Mouse (Mus musculus) liver, embryonic 11.5 days (tissue): ENCODE measurements around the gene G3bp2. TPM values are rescaled to one million over a fixed set of nuclear protein-coding genes. Genes with fewer than 3 reads are reported as not detected.
A peak's percentile ranks its signal among the peaks of the same experiment; 100 is the strongest.

Experiments
- ATAC-seq: fragments of 200-750 bp; cut with Nextera tagmentation; replicated peaks from 2 replicates; pipeline ENCODE4 v1.8.0; 2017; ENCODE audit warnings: moderate number of reproducible peaks, mild to moderate bottlenecking, moderate TSS enrichment, moderate library complexity; ENCODE audit not compliant: low FRiP score
- DNase-seq: peaks from one replicate; pipeline ENCODE4 v3.0.0-alpha.2; 2017; ENCODE audit warnings: low spot score
- H3K27ac ChIP-seq: fragments of 300-500 bp; sonication (generic); 2 replicates; pipeline ENCODE4 v1.5.1; 2014; ENCODE audit warnings: mild to moderate bottlenecking, low read depth, low read length, control low read depth
- H3K27me3 ChIP-seq: fragments of 300-500 bp; sonication (generic); replicated peaks from 2 replicates; pipeline ENCODE4 v1.6.1; 2014; ENCODE audit warnings: low read length, mixed read lengths; ENCODE audit not compliant: control insufficient read depth, insufficient read depth
- H3K36me3 ChIP-seq: fragments of 300-500 bp; sonication (generic); 2 replicates; pipeline ENCODE4 v1.6.1; 2014; ENCODE audit warnings: mild to moderate bottlenecking, low read length, moderate library complexity, mixed read lengths; ENCODE audit not compliant: control insufficient read depth, insufficient read depth
- H3K4me1 ChIP-seq: fragments of 300-500 bp; sonication (generic); replicated peaks from 2 replicates; pipeline ENCODE4 v1.6.1; 2014; ENCODE audit warnings: low read length, mixed read lengths; ENCODE audit not compliant: control insufficient read depth, insufficient read depth
- H3K4me2 ChIP-seq: fragments of 300-500 bp; sonication (generic); 2 replicates; pipeline ENCODE4 v1.6.1; 2014; ENCODE audit warnings: mild to moderate bottlenecking, control low read depth, moderate library complexity
- H3K4me3 ChIP-seq: fragments of 300-500 bp; sonication (generic); 2 replicates; pipeline ENCODE4 v1.5.1; 2014; ENCODE audit warnings: low read depth, low read length, control low read depth
- H3K9ac ChIP-seq: fragments of 300-500 bp; sonication (generic); 2 replicates; pipeline ENCODE4 v1.6.1; 2014; ENCODE audit warnings: low read depth, low read length, control low read depth
- H3K9me3 ChIP-seq: fragments of 300-500 bp; sonication (generic); 2 replicates; pipeline ENCODE4 v1.6.1; 2016; ENCODE audit warnings: low read length, inconsistent platforms, mixed read lengths; ENCODE audit not compliant: control insufficient read depth
- WGBS: fragments of 180-500 bp; shearing (Covaris S2); extraction: QIAGEN DNeasy Blood & Tissue Kit; methylation state at CpG from one replicate; pipeline ENCODE4 v1.1.7; 2014; 5-methylcytosine and 5-hydroxymethylcytosine counted together
- polyA plus RNA-seq: library from polyadenylated mRNA; unstranded; fragments of >200 nt; fragmentation: Nextera tagmentation; extraction: Ambion mirVana; gene quantifications from 2 replicates; pipeline ENCODE4 v1.2.1, GENCODE M21; 2014

The G3bp2 gene
- polyA plus RNA-seq, 1 experiment from 2014 or later: 127 TPM

DNA sequence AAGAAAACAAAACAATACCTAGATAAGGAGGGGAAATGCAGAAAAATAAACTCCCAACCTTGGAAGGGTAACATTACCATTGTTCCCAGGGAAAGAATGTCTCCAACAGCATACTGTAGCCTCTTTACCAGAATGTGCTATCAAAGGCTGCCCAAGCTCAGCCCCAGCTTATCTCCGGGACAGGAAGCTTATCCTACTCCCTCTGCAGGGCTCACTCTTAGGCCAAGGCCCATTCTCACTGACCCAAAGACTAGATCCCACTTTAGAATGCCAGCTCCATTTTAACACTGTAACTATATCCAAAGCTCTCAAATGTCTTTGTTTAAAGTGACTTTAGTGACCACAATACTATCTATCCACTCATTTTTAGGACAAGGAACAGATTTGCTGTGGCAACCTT, 4.2 kb downstream of the G3bp2 start:
- no peak overlapping the region for H3K9ac ChIP-seq
- WGBS: 17% methylated on average over 1 of the region's 1 CpGs
- H3K27ac ChIP-seq: peak overlapping the region; percentile 38; the same call in 1 of the 2 replicates
- DNase-seq: no peak
- no peak overlapping the region for H3K4me3 ChIP-seq
- no peaks in the 10 kb centered on the region; the same call in 1 of the 2 replicates for H3K36me3 ChIP-seq
- no peaks in the 10 kb centered on the region for H3K27me3 ChIP-seq
- peak overlapping the region; percentile 39 for H3K4me2 ChIP-seq
- H3K9me3 ChIP-seq: no peaks in the 10 kb centered on the region
- no peak for ATAC-seq
- H3K4me1 ChIP-seq: peaks cover 35% of the 10 kb centered on the region

DNA sequence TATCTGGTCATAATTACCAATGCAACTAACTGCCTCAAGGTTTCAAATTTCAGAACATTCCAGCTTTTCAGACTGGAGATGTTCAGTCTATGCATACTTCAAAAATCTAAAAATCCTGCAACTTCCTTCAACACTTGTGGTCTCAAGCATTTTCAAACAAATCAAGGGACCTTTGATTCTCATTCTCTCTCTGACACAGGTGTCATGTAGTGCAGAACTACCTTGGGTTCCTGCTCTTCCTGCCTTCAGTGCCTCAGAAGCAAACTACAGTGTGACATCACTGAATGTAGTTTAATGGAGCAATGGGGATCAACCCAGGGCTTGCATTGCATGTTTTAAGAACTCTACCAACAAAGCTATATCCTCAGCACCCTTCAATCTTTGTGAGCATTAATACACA, 4.8 kb downstream of the G3bp2 start:
- Histone ChIP-seq H3K9me3 (no peaks in the 10 kb centered on the region), H3K9ac (no peak overlapping the region), H3K36me3 (no peaks in the 10 kb centered on the region; the same call in 1 of the 2 replicates), H3K4me3 (no peak overlapping the region), H3K4me1 (peaks cover 40% of the 10 kb centered on the region), H3K27me3 (no peaks in the 10 kb centered on the region), H3K27ac (peak overlapping the region; percentile 38; the same call in 1 of the 2 replicates), H3K4me2 (peak overlapping the region; percentile 39)
- no peak for ATAC-seq
- DNase-seq: no peak

DNA sequence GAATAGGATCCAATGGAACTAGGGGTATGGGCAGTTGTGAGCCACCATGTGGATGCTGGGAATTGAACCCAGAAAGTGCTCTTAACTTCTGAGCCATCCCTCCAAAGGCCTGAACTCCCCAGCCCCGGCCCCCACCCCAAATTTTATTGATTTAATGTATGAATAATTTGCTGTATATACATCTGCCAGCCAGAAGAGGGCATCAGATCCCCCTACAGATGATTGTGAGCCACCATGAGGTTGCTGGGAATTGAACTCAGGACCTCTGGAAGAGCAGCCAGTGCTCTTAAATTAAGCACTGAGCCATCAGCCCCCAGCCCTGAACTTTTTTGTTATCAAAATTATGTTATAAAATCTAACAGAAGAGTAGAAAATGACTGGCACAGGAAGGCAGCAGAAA, 7.2 kb downstream of the G3bp2 start:
- no peak overlapping the region for H3K27ac ChIP-seq
- WGBS: 81% methylated on average over 1 of the region's 1 CpGs
- H3K9me3 ChIP-seq: no peaks in the 10 kb centered on the region
- no peak for ATAC-seq
- H3K4me1 ChIP-seq: peaks cover 32% of the 10 kb centered on the region
- no peak overlapping the region for H3K4me3 ChIP-seq
- H3K27me3 ChIP-seq: no peaks in the 10 kb centered on the region
- no peak overlapping the region for H3K4me2 ChIP-seq
- H3K36me3 ChIP-seq: no peaks in the 10 kb centered on the region; the same call in 1 of the 2 replicates
- H3K9ac ChIP-seq: no peak overlapping the region
- DNase-seq: no peak

DNA sequence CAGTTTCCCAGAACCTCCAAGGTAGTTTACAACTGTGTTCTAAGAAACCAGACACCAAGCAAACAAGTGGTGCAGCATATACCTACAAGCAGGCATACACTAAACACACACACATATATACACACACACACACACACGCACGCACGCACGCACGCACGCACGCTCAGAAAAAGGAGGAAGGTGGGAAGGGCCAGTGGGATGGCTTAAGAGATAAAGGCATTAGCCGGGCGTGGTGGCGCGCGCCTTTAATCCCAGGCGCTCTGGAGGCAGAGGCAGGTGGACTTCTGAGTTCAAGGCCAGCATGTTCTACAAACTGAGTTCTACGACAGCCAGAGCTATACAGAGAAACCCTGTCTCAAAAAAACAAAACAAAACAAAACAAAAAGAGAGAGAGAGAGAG, 9.5 kb downstream of the G3bp2 start:
- H3K27ac ChIP-seq: no peak overlapping the region
- DNase-seq (no peak), ATAC-seq (peak; percentile 70)
- peaks cover 15% of the 10 kb centered on the region for H3K4me1 ChIP-seq
- H3K9me3 ChIP-seq: no peaks in the 10 kb centered on the region
- H3K9ac ChIP-seq: no peak overlapping the region
- H3K27me3 ChIP-seq: no peaks in the 10 kb centered on the region
- no peaks in the 10 kb centered on the region; the same call in 1 of the 2 replicates for H3K36me3 ChIP-seq
- 64% methylated on average over 14 of the region's 14 CpGs for WGBS
- H3K4me2 ChIP-seq: no peak overlapping the region
- H3K4me3 ChIP-seq: no peak overlapping the region

DNA sequence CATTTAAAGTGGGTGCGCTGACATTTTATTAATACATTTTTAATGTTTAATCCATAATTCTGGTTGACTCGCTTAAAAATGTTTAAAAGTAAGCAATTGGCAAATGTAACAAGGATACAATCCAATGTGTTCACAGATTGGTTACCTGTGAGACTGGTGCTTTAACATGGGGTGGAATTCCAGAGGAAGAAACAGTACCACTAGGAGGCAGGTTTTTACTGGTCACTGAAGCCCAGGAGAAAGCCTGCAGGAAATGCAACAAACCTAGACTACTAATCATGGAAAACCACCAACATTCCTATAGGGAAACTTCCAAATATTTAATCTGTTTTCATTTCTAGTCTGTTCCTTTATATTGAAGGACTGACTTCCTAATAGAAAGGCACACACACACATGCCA, 20.3 kb downstream of the G3bp2 start:
- DNase-seq: no peak
- H3K27ac ChIP-seq: no peak overlapping the region
- no peak overlapping the region for H3K4me3 ChIP-seq
- H3K4me1 ChIP-seq: no peaks in the 10 kb centered on the region
- no peak overlapping the region for H3K9ac ChIP-seq
- peaks cover 26% of the 10 kb centered on the region for H3K36me3 ChIP-seq
- no peaks in the 10 kb centered on the region for H3K9me3 ChIP-seq
- H3K27me3 ChIP-seq: no peaks in the 10 kb centered on the region
- ATAC-seq: no peak
- H3K4me2 ChIP-seq: no peak overlapping the region
- 92% methylated on average over 2 of the region's 2 CpGs for WGBS

DNA sequence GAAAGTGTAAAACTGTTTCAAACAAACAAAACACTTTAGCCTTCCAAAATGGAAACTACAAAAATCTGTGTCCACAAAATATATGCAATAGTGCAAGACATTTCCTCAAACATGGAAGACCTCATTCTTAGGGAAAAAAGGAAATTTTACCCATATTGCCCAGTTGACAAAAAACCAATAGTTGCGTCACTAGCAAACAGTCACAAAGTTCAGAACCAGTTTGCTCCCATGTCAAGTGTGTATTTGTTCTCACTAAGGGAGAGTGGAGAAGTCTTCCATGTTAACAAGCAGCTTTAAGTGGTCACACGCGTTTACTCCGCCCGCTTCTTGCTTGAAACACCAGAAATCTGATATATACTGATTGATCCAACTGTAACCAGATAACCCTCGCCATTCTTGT, 30.7 kb downstream of the G3bp2 start:
- H3K9me3 ChIP-seq: no peaks in the 10 kb centered on the region
- no peaks in the 10 kb centered on the region for H3K27me3 ChIP-seq
- no peaks in the 10 kb centered on the region for H3K4me1 ChIP-seq
- DNase-seq (no peak), ATAC-seq (no peak)
- no peak overlapping the region for H3K4me2 ChIP-seq
- peaks cover 29% of the 10 kb centered on the region for H3K36me3 ChIP-seq
- H3K27ac ChIP-seq: no peak overlapping the region
- H3K4me3 ChIP-seq: no peak overlapping the region
- H3K9ac ChIP-seq: no peak overlapping the region
- 90% methylated on average over 6 of the region's 6 CpGs for WGBS

DNA sequence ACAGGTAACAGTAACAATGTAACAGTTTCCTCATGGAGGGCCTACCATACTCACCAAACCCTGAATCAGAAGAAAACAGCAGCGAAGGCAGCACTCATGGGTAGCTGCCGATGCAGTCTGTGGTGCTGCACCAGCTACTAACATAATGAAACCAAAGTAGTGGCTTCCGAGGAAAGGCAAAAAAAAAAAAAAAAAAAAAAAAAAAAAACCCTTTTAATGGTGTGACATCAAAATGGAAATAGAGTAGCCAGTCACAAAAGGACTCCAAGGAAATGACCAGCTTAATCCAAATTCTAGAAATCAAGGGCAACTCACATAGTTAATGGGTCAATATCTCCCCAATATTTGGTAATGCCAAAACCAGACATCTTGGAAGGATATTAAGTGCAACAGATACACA, 33.1 kb downstream of the G3bp2 start:
- 92% methylated on average over 3 of the region's 3 CpGs for WGBS
- no peak overlapping the region for H3K4me2 ChIP-seq
- no peaks in the 10 kb centered on the region for H3K27me3 ChIP-seq
- H3K27ac ChIP-seq: no peak overlapping the region
- DNase-seq (no peak), ATAC-seq (no peak)
- peaks cover 13% of the 10 kb centered on the region for H3K36me3 ChIP-seq
- no peak overlapping the region for H3K4me3 ChIP-seq
- no peaks in the 10 kb centered on the region for H3K9me3 ChIP-seq
- no peaks in the 10 kb centered on the region for H3K4me1 ChIP-seq
- no peak overlapping the region for H3K9ac ChIP-seq

DNA sequence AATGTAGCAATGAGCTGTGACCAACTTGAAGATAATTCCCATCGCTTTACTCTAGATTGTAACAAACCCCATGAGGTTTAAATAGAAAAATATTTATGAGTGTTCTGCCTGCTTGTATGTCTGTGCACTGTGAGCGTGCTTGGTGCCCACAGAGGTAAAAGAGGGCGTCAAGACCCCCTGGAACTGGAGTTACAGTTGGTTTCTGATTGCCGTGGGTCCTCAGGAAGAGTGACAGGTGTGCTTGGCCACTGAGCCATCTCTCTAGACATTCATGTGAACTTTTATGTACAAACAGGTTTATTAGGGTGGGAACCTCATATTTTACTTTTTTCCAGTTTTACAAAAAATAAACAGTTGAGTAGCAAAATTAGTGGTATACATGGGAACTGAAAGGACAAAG, 39.7 kb downstream of the G3bp2 start, which contains the start of gene Cdkl2:
Cdkl2 (minus strand) TSS at position 101 of the 400 bp plus-strand sequence.
- ATAC-seq: no peak
- H3K4me3 ChIP-seq: peak within 1 kb of the TSS; percentile 77
- no peak for DNase-seq
- H3K27me3 ChIP-seq: peaks cover 3% of the 10 kb centered on the region; the same call in 1 of the 2 replicates
- H3K4me2 ChIP-seq: peak within 1 kb of the TSS; percentile 95
- H3K9me3 ChIP-seq: no peaks in the 10 kb centered on the region
- no peaks in the 10 kb centered on the region for H3K36me3 ChIP-seq
- H3K9ac ChIP-seq: peak within 1 kb of the TSS; percentile 46
- H3K27ac ChIP-seq: no peak within 1 kb of the TSS
- WGBS: 74% methylated on average over 4 of the region's 4 CpGs
- H3K4me1 ChIP-seq: peaks cover 3% of the 10 kb centered on the region
